Mouse (Mus musculus) bone marrow, adult 2 months (tissue): ENCODE data around the gene Ada.

Experiments
- CTCF ChIP-seq: fragments of 200-500 bp; IDR thresholded peaks from 2 replicates; pipeline ENCODE4 v1.5.1; 2011; ENCODE audit warnings: low read length, control low read depth; ENCODE audit not compliant: control insufficient read depth, insufficient read depth
- POLR2A ChIP-seq: fragments of 200-500 bp; IDR thresholded peaks from 2 replicates; pipeline ENCODE4 v1.6.1; 2011; ENCODE audit warnings: low read depth, mild to moderate bottlenecking, control low read depth, low read length, borderline replicate concordance; ENCODE audit not compliant: control insufficient read depth

DNA sequence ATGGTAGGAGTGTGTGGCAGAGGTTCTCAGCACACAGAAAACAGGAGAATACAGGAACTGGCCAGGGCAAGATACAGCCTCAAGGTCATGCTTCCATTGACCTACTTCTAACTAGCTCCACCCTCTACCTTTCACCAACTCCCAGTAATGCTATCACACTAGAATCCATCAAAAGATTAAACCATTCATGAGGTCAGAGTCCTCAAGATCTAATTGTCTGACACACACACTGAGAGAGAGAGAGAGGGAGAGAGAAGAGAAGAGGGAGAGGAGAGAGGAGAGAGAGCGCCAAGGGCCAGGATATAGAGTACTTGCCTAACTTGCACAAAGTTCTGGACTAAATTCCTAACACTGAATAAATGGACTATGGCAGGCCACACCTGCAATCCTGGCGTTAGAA, 67.7 kb downstream of the Ada start:
- no peak for TF ChIP-seq POLR2A
- TF ChIP-seq CTCF: no peak
